Mouse (Mus musculus) lung, adult 2 months (tissue): Measurements from ENCODE around the gene Sptan1. TPM values are rescaled to one million over a fixed set of nuclear protein-coding genes. Genes with fewer than 3 reads are reported as not detected.

Experiments
- DNase-seq: peaks from one replicate; pipeline ENCODE4 v3.0.0; 2022
- H3K4me1 ChIP-seq: fragments of 200-500 bp; 2 replicates; pipeline ENCODE4 v1.6.1; 2011; ENCODE audit warnings: low read length; ENCODE audit not compliant: control insufficient read depth, insufficient read depth
- H3K4me3 ChIP-seq: fragments of 200-500 bp; replicated peaks from 2 replicates; pipeline ENCODE3; 2011; ENCODE audit warnings: low read depth, mild to moderate bottlenecking, control low read depth, low read length; ENCODE audit errors: extremely low read depth
- CTCF ChIP-seq: fragments of 200-500 bp; IDR thresholded peaks from 2 replicates; pipeline ENCODE4 v1.5.1; 2011; ENCODE audit warnings: mild to moderate bottlenecking, low read length, control low read depth; ENCODE audit not compliant: insufficient read depth
- POLR2A ChIP-seq: fragments of 200-500 bp; IDR thresholded peaks from 2 replicates; pipeline ENCODE4 v1.6.1; 2011; ENCODE audit warnings: low read depth, mild to moderate bottlenecking, control low read depth, low read length, borderline replicate concordance; ENCODE audit errors: extremely low read depth
- WGBS: fragments of 180-500 bp; shearing (Covaris S2); methylation state at CpG from one replicate; pipeline ENCODE4 v1.1.7; 2018; 5-methylcytosine and 5-hydroxymethylcytosine counted together
- polyA plus RNA-seq: library from polyadenylated mRNA; depleted of rRNA; stranded (reverse); fragments of >200 nt; gene quantifications from 2 replicates; pipeline ENCODE4 v1.2.3, GENCODE M21; 2012; rRNA removed

Gene Sptan1
- polyA plus RNA-seq: 299 and 313 TPM in 2 replicates

- H3K4me1 ChIP-seq: peaks cover 22% of the 10 kb centered on the region
- under 1% methylated on average over 48 of the region's 82 CpGs for WGBS
- peak within 1 kb of the TSS; percentile 98 for H3K4me3 ChIP-seq
- TF ChIP-seq POLR2A (peak; percentile 98), CTCF (no peak)
- peak; percentile 92 for DNase-seq
Measured at GRCm38 (mm10) chr2:29965250-29965843, at the start of gene Sptan1. Gene Sptan1 (plus strand): TSS chr2:29965560.

DNA sequence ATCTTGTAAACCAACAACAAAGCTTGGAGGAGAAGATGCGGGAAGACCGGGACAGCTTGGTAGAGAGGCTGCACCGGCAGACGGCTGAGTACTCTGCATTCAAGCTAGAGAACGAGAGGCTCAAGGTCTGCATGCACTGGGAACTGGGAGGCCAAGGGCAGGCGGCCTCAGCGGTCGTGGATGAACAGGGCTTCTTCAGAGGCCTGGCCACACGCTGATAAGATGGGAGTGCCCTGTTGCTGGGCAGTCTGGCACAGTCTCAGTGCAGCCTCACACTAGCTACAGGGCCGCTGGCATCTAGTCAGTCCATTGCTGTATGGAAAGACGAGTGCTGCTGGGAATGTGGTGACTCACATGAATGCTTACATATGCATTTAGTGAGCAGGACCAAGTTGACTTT lies 47.7 kb upstream of the Sptan1 start:
- TF ChIP-seq POLR2A (no peak), CTCF (no peak)
- H3K4me1 ChIP-seq: no peaks in the 10 kb centered on the region
- WGBS: 94% methylated on average over 11 of the region's 11 CpGs
- DNase-seq: no peak
- no peak overlapping the region for H3K4me3 ChIP-seq

GRCm38 (mm10) chr2:29922011-29922410 lies 43.3 kb upstream of the Sptan1 start:
- H3K4me1 ChIP-seq: no peaks in the 10 kb centered on the region
- TF ChIP-seq CTCF (no peak), POLR2A (no peak)
- peak; percentile 29 for DNase-seq
- H3K4me3 ChIP-seq: no peak overlapping the region
- 28% methylated on average over 11 of the region's 11 CpGs for WGBS

- 84% methylated on average over 5 of the region's 5 CpGs for WGBS
- no peak for DNase-seq
- no peaks in the 10 kb centered on the region for H3K4me1 ChIP-seq
- H3K4me3 ChIP-seq: no peak overlapping the region
- TF ChIP-seq CTCF (no peak), POLR2A (no peak)
Measured at GRCm38 (mm10) chr2:29926542-29926941, 38.8 kb upstream of the Sptan1 start.

DNA sequence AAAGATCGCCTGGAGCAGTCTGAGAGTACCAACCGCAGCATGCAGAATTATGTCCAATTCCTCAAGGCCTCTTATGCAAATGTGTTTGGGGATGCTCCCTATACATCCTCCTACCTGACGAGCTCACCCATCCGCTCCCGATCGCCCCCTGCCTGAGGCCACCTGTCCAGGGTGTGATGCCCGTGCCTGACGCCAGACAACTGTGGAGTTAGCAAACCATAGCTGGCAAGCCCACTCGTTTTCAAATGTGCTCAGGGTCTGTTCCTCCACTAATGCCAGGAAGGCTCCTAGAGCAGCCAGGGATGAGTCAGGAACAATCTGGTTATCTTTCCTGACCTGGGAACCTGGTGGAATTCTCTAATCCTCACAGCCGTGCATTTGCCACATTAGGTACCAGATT lies 34.9 kb upstream of the Sptan1 start:
- 84% methylated on average over 10 of the region's 10 CpGs for WGBS
- no peaks in the 10 kb centered on the region for H3K4me1 ChIP-seq
- no peak for TF ChIP-seq POLR2A
- TF ChIP-seq CTCF: no peak
- no peak for DNase-seq
- H3K4me3 ChIP-seq: no peak overlapping the region

DNA sequence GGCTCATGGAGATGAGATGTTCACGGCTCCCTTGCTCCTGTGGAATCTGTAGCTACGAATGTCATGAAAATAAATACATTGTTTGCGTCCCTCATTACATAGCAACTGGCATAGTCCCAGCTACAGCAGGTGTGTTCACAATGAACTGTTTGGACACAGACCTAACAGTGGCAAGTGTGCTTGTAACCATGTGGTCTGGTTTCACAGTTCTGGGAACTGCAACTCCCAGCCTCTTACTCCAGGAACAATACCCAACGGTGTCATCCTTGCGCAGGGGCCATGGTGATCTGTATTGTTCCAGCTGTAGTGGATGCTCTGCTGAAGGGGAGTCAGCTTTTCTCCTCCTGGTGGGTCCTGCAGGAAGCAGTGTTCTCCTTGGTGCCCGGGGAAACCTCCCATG lies 34.2 kb upstream of the Sptan1 start:
- no peak for DNase-seq
- Histone ChIP-seq H3K4me1 (peaks cover 4% of the 10 kb centered on the region; the same call in 1 of the 2 replicates), H3K4me3 (no peak overlapping the region)
- TF ChIP-seq POLR2A (no peak), CTCF (no peak)
- WGBS: 76% methylated on average over 6 of the region's 6 CpGs

DNA sequence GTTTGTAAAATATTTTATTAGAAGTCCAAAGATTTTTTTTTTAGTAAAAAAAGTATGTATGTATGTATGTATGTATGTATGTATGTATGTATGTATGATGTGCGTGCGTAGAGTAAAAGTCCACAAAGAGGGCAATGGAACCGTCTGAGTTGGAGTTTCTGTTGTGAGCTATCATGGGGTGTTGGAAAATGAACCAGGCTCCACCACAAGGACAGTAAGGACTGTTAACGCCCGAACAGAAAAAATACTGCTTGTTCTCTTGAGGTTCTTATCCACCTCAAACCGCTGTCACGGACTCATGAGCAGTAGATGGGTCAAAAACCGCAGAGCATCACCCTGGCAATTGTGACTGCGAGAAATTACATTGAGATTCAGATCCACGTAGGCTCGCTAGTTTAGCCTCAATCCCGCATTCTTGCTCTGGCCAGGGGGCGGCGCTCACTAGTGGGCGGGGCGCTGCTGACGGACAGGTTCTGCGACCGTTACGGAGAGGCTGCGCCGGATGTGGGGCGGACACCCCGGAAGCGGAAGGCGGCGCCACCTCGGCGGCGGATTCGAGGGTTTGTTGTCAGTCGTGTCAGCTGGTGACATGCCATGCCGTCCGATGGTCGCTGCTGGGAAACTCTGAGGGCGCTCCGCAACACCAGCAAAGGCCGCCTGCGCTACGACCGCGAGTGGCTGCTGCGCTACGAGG lies 30.3 kb upstream of the Sptan1 start, which contains the start of gene Gle1:
Gene Gle1 (plus strand): TSS at position 521 of the 694 bp plus-strand sequence.
- DNase-seq: peak; percentile 97
- Histone ChIP-seq H3K4me1 (peaks cover 5% of the 10 kb centered on the region; the same call in 1 of the 2 replicates), H3K4me3 (peak within 1 kb of the TSS; percentile 93)
- TF ChIP-seq POLR2A (peak; percentile 62; the same call in 1 of the 2 replicates), CTCF (peak; percentile 40; the same call in 1 of the 2 replicates)
- 3% methylated on average over 44 of the region's 44 CpGs for WGBS

DNA sequence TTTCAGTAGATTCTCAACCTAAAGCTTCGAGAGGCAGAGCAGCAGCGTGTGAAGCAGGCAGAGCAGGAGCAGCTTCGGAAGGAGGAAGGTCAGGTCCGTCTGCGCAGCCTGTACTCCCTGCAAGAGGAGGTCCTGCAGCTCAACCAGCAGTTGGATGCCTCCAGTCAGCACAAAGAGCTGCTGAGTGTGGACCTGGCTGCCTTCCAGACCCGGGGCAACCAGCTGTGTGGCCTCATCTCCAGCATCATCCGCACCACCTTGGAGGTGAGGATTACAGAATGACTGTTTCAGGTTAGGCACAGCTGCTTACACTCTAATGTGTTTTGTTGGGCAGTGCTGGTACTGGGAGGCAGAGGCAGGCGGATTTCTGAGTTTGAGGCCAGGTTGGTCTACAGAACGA lies 25.3 kb upstream of the Sptan1 start:
- 90% methylated on average over 9 of the region's 9 CpGs for WGBS
- DNase-seq: no peak
- no peak for TF ChIP-seq POLR2A
- TF ChIP-seq CTCF: no peak
- Histone ChIP-seq H3K4me3 (no peak overlapping the region), H3K4me1 (peaks cover 10% of the 10 kb centered on the region)

GRCm38 (mm10) chr2:29940826-29941225 lies 24.5 kb upstream of the Sptan1 start:
- WGBS: 97% methylated on average over 7 of the region's 7 CpGs
- Histone ChIP-seq H3K4me1 (peaks cover 10% of the 10 kb centered on the region), H3K4me3 (no peak overlapping the region)
- TF ChIP-seq POLR2A: no peak
- no peak for TF ChIP-seq CTCF
- no peak for DNase-seq

DNA sequence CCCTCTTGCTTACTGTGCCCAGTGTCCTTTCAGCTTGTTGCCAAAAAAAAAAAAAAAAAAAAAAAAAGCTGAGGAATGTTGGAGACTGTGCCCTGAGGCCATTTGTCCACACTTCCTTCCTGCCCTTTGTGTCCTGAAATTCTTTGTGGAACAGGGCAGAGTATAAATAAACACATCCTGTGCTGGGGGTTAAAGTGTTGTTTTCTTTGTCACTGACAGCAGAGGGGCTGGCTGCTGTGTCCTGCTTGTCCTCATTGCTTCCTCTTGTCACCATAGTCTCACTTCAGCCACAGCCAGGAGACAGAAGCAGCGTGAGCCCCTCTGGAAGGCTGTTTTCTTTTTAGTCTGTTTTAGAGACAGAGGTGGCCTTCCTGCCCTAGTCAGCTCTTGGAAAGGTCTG lies 20.6 kb upstream of the Sptan1 start:
- WGBS: 19% methylated on average over 1 of the region's 1 CpGs
- Histone ChIP-seq H3K4me3 (peak overlapping the region; percentile 3), H3K4me1 (peaks cover 5% of the 10 kb centered on the region)
- TF ChIP-seq CTCF (no peak), POLR2A (peak; percentile 64; the same call in 1 of the 2 replicates)
- DNase-seq: no peak
